ENCODE assay signal across 8 mouse cellular contexts in genomic region chr15:96459741-96460450, GRCm38 (mm10). TPM values are rescaled to one million over a fixed set of nuclear protein-coding genes. Genes with fewer than 3 reads are reported as not detected.
DNase-seq lines count a peak whose midpoint lies in the region; ATAC-seq and TF ChIP-seq lines count a peak whose summit lies in the region.

No protein-coding gene starts in this region.

- peaks cover 23% of the 10 kb centered on the region for H3K36me3 ChIP-seq in G1E (replicated peaks)
- H3K36me3 ChIP-seq in forebrain, embryonic 13.5 days (ENCODE audit: poor library complexity, severe bottlenecking), result no peaks in the 10 kb centered on the region

- peak overlapping the region; percentile 92 for H3K9ac ChIP-seq in forebrain, embryonic 13.5 days

- peak; percentile 19 for DNase-seq in G1E (ENCODE audit: low spot score)
- DNase-seq in heart, postnatal 14 days, result peak; percentile 73 to 76
- peak; percentile 7 to 32 for DNase-seq in layer of hippocampus, adult 18-20 months (ENCODE audit: low spot score in 2 of 2)
- DNase-seq in lung, postnatal 10 days, result peak; percentile 72
- peak; percentile 40 for DNase-seq in ovary, postnatal 14 days (ENCODE audit: low spot score)
- peak; percentile 58 to 60 for DNase-seq in thymus, postnatal 10 days (ENCODE audit: low spot score in 2 of 2)

- peak overlapping the region; percentile 71 for H3K4me2 ChIP-seq in forebrain, embryonic 13.5 days

- no peak for TF ChIP-seq CTCF in G1E (IDR thresholded peaks at IDR 0.05; ENCODE audit: low read depth, low read length)

- intact Hi-C loops in heart, postnatal 14 days (cut with DNase I), result loop anchor here (5.0 kb wide), 1 partner anchor 173 kb away; the partner anchor contains the start of gene Arid2

- 0 out of 2 replicates have a peak, but pooled peaks cover 3% of the 10 kb centered on the region for H3K9me3 ChIP-seq in G1E (replicated peaks)
- H3K9me3 ChIP-seq in forebrain, embryonic 13.5 days (replicated peaks), result no peaks in the 10 kb centered on the region; the same call in 1 of the 2 replicates

- peak overlapping the region; percentile 98 for H3K27ac ChIP-seq in forebrain, embryonic 13.5 days

- under 1% methylated on average over 49 of the region's 71 CpGs for WGBS in forebrain, embryonic 13.5 days

- H3K4me1 ChIP-seq in G1E (ENCODE audit: insufficient read depth, low read depth, low read length), result peaks cover 49% of the 10 kb centered on the region
- peaks cover 28% of the 10 kb centered on the region for H3K4me1 ChIP-seq in forebrain, embryonic 13.5 days

- peak overlapping the region; percentile 88 for H3K4me3 ChIP-seq in G1E (ENCODE audit: low read depth, low read length)
- H3K4me3 ChIP-seq in forebrain, embryonic 13.5 days, result peak overlapping the region; percentile 86

- ATAC-seq in G1E (ENCODE audit: extremely low read depth, insufficient number of reproducible peaks, low FRiP score, poor library complexity, severe bottlenecking), result no peak
- peak; percentile 16; the same call in 1 of the 2 replicates for ATAC-seq in cerebellum, adult (ENCODE audit: insufficient number of reproducible peaks, low FRiP score, low TSS enrichment)
- ATAC-seq in forebrain, embryonic 13.5 days, result peak; percentile 43

- H3K27me3 ChIP-seq in G1E (ENCODE audit: insufficient read depth, low read length), result no peaks in the 10 kb centered on the region
- no peaks in the 10 kb centered on the region for H3K27me3 ChIP-seq in forebrain, embryonic 13.5 days

RNA-seq across cellular contexts. Expression of gene Scaf11, which starts 0.7 kb away (rescaled TPM):
- total RNA-seq in G1E (2014; fragmentation: Nextera tagmentation) (206 and 217 TPM in 2 replicates), G1E (2017) (113 and 146 TPM in 2 replicates)
- 28.6 and 47.9 TPM in 2 replicates for polyA plus RNA-seq in G1E (2012)
- polyA plus RNA-seq in forebrain, embryonic 13.5 days (2015; fragmentation: Nextera tagmentation; extraction: Ambion mirVana), result 70.1 and 80.3 TPM in 2 replicates
- total RNA-seq in heart, postnatal 14 days (2021), result 10 to 100 TPM; 48.8 to 49.6 TPM
- total RNA-seq in layer of hippocampus, adult 18-20 months (2021), result 10 to 100 TPM; 56.4 to 57.8 TPM

Comparison
In these comparisons a context has a peak if more than half of its experiments do, and no peak if none do; other contexts are left out.
1. DNase-seq: peak in every context shown above with its lines; median percentile 74 in heart, postnatal 14 days; 72 in lung, postnatal 10 days; 59 in thymus, postnatal 10 days; 40 in ovary, postnatal 14 days; 20 in layer of hippocampus, adult 18-20 months; 19 in G1E.